Mouse (Mus musculus) forebrain, embryonic 16.5 days (tissue): ENCODE data around the gene Nepro. TPM values are rescaled to one million over a fixed set of nuclear protein-coding genes. Genes with fewer than 3 reads are reported as not detected.

Experiments used
- ATAC-seq: fragments of 200-750 bp; cut with Nextera tagmentation; 2 replicates; pipeline ENCODE4 v1.8.0; 2017; ENCODE audit warnings: mild to moderate bottlenecking, moderate library complexity
- H3K27ac ChIP-seq: fragments of 300-500 bp; sonication (generic); 2 replicates; pipeline ENCODE4 v1.5.1; 2014; ENCODE audit warnings: low read length, control low read depth
- H3K27me3 ChIP-seq: fragments of 300-500 bp; sonication (generic); replicated peaks from 2 replicates; pipeline ENCODE4 v1.6.1; 2014; ENCODE audit warnings: low read length; ENCODE audit not compliant: control insufficient read depth, insufficient read depth
- H3K36me3 ChIP-seq: fragments of 300-500 bp; sonication (generic); 2 replicates; pipeline ENCODE4 v1.6.1; 2014; ENCODE audit not compliant: control insufficient read depth, insufficient read depth
- H3K4me1 ChIP-seq: fragments of 300-500 bp; sonication (generic); replicated peaks from 2 replicates; pipeline ENCODE4 v1.6.1; 2014; ENCODE audit warnings: low read length; ENCODE audit not compliant: control insufficient read depth, insufficient read depth
- H3K4me2 ChIP-seq: fragments of 300-500 bp; sonication (generic); 2 replicates; pipeline ENCODE4 v1.6.1; 2014; ENCODE audit warnings: mild to moderate bottlenecking, low read length, control low read depth
- H3K4me3 ChIP-seq: fragments of 300-500 bp; sonication (generic); replicated peaks from 2 replicates; pipeline ENCODE4 v1.5.1; 2014; ENCODE audit warnings: mild to moderate bottlenecking, low read length, control low read depth
- H3K9ac ChIP-seq: fragments of 300-500 bp; sonication (generic); replicated peaks from 2 replicates; pipeline ENCODE4 v1.6.1; 2014; ENCODE audit warnings: low read depth, low read length, control low read depth
- H3K9me3 ChIP-seq: fragments of 300-500 bp; sonication (generic); 2 replicates; pipeline ENCODE4 v1.6.1; 2016; ENCODE audit warnings: low read length; ENCODE audit not compliant: control insufficient read depth
- WGBS: fragments of 180-500 bp; shearing (Covaris S2); extraction: QIAGEN DNeasy Blood & Tissue Kit; methylation state at CpG from one replicate; pipeline ENCODE4 v1.1.7; 2014; 5-methylcytosine and 5-hydroxymethylcytosine counted together
- polyA plus RNA-seq: library from polyadenylated mRNA; unstranded; fragments of >200 nt; fragmentation: Nextera tagmentation; extraction: Ambion mirVana; gene quantifications from 2 replicates; pipeline ENCODE4 v1.2.1, GENCODE M21; 2015

Nepro gene
- polyA plus RNA-seq, 1 experiment from 2014 or later: 5.6 TPM

- H3K4me2 ChIP-seq: no peak overlapping the region
- ATAC-seq: no peak
- no peaks in the 10 kb centered on the region for H3K27me3 ChIP-seq
- H3K4me1 ChIP-seq: peaks cover 12% of the 10 kb centered on the region
- no peaks in the 10 kb centered on the region for H3K36me3 ChIP-seq
- WGBS: 87% methylated on average over 2 of the region's 2 CpGs
- no peak overlapping the region for H3K9ac ChIP-seq
- H3K9me3 ChIP-seq: no peaks in the 10 kb centered on the region
- no peak overlapping the region for H3K4me3 ChIP-seq
- H3K27ac ChIP-seq: no peak overlapping the region
These were observed 1.4 kb upstream of the Nepro start for GRCm38 (mm10) chr16:44722666-44723065.

GRCm38 (mm10) chr16:44724847-44725246, 746 bp downstream of the Nepro start:
- Histone ChIP-seq H3K9me3 (no peaks in the 10 kb centered on the region), H3K4me2 (peak overlapping the region; percentile 65), H3K36me3 (no peaks in the 10 kb centered on the region), H3K27me3 (no peaks in the 10 kb centered on the region), H3K27ac (peak overlapping the region; percentile 92), H3K4me3 (peak overlapping the region; percentile 82), H3K4me1 (peaks cover 12% of the 10 kb centered on the region), H3K9ac (peak overlapping the region; percentile 81)
- WGBS: 1% methylated on average over 14 of the region's 14 CpGs
- peak; percentile 37 for ATAC-seq

DNA sequence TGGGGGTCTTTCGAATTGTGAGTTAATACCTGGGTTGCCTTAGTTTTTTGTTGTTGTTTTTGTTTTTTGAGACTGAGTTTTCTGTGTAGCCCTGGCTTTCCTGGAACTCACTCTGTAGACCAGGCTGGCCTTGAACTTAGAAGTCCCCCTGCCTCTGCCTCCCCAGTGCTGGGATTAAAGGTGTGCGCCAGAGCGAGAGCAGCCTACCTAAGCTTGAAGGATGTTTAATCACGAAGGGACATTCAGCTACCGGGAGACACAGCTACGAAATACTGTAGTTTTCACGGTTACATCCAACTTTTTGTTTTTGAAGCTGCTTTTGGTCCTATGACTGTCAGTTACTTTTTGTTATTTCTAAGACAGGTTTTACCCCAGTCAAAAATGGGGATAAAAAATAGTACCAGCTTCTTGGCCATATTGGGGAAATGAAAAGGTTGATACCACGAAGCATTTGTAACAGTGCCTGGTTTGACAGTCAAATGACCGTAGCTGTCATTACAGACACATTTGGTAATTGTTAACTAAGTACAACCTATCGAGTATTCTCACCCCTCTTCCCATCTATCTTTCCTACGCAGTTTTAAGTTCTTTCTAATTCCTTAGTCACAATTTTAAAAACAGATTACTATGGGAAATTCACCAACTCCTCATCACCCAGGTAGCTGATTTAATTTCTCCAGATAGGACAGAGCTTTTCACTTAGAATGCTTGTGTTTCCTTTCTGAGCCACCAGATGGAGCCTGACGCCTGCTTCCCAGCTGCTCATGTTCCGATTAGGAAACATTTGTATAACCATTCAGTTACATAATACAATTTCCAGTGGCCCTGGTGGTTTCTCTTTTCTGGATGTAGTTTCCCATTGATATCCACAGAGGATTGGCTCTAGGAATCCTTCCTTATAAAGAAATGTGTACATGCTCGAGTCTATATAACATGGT, 1.5 kb downstream of the Nepro start:
- Histone ChIP-seq H3K36me3 (no peaks in the 10 kb centered on the region), H3K9ac (no peak overlapping the region), H3K4me3 (peak overlapping the region; percentile 82), H3K4me2 (peak overlapping the region; percentile 65), H3K27ac (no peak overlapping the region), H3K9me3 (no peaks in the 10 kb centered on the region), H3K4me1 (peaks cover 12% of the 10 kb centered on the region), H3K27me3 (no peaks in the 10 kb centered on the region)
- ATAC-seq: no peak
- WGBS: 43% methylated on average over 14 of the region's 14 CpGs

GRCm38 (mm10) chr16:44727525-44727924, 3.4 kb downstream of the Nepro start:
- Histone ChIP-seq H3K4me3 (no peak overlapping the region), H3K27me3 (no peaks in the 10 kb centered on the region), H3K9ac (no peak overlapping the region), H3K27ac (no peak overlapping the region), H3K9me3 (no peaks in the 10 kb centered on the region), H3K4me1 (peaks cover 12% of the 10 kb centered on the region), H3K36me3 (peaks cover 6% of the 10 kb centered on the region; the same call in 1 of the 2 replicates), H3K4me2 (no peak overlapping the region)
- no peak for ATAC-seq
- 96% methylated on average over 3 of the region's 3 CpGs for WGBS

DNA sequence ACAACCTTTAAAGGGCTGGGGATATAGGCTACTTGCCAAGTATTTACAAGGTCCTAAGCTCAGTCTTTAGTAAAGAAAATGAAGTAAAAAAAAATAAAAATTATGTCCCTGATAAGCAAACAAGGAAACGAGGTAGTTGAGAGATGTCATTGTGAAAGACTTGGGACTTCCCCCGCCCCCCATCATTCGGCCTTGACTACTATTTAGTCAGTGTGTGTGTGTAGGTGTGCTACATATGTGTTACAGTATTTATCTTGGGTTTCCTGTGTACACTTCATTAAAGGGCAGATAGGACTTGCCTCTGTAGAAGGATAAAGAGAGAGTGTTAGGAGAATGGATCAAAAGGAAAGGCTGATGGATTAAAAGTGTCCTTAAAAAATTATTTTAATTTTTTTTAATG, 10.0 kb downstream of the Nepro start:
- H3K27ac ChIP-seq: no peak overlapping the region
- no peak overlapping the region for H3K4me2 ChIP-seq
- H3K27me3 ChIP-seq: no peaks in the 10 kb centered on the region
- no peaks in the 10 kb centered on the region for H3K4me1 ChIP-seq
- H3K36me3 ChIP-seq: peaks cover 38% of the 10 kb centered on the region
- no peaks in the 10 kb centered on the region for H3K9me3 ChIP-seq
- ATAC-seq: no peak
- H3K9ac ChIP-seq: no peak overlapping the region
- 86% methylated on average over 3 of the region's 3 CpGs for WGBS
- no peak overlapping the region for H3K4me3 ChIP-seq

DNA sequence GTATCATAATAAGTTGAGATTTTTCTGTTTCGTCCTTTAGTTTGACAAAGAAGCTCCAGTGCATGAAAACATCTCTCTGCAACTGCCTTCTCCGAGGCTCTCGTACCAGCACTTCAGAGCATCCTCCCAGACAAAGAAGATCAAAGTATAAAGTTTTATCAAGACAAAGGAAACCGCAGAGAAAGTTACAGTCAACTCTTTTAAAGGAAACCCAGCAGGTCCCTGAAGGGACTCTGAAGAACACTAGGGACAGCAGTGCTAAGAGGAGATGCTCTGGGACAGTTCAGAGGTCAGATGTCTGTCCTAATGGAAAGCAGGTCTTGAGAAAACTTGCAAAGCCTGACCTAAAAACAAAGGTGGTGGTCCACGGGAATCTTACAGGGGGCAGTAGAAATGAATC, 11.6 kb downstream of the Nepro start:
- Histone ChIP-seq H3K9me3 (no peaks in the 10 kb centered on the region), H3K27ac (no peak overlapping the region), H3K9ac (no peak overlapping the region), H3K4me2 (no peak overlapping the region), H3K4me1 (no peaks in the 10 kb centered on the region), H3K27me3 (no peaks in the 10 kb centered on the region), H3K4me3 (no peak overlapping the region), H3K36me3 (peaks cover 41% of the 10 kb centered on the region)
- 89% methylated on average over 5 of the region's 5 CpGs for WGBS
- no peak for ATAC-seq

DNA sequence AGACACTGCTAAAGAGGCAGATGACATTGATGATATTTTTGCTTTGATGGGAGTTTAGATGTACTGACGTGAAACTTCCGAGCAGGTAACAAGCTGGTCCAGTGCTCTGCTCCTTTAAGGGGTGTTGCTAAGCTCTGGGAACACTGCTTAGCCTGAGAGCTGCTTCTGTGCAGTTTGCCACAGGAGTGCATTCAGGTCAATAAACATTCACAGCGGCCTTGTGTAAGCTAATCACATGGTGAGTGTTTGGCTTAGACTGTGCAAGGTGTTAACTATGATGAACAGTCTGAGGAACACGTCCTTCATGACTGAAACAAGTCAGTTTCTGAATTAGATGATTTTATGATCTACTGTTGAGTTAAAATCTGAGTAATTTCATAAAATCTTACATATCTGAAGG, 12.0 kb downstream of the Nepro start:
- Histone ChIP-seq H3K9me3 (no peaks in the 10 kb centered on the region), H3K9ac (no peak overlapping the region), H3K27me3 (no peaks in the 10 kb centered on the region), H3K4me1 (no peaks in the 10 kb centered on the region), H3K4me3 (no peak overlapping the region), H3K36me3 (peaks cover 41% of the 10 kb centered on the region), H3K4me2 (no peak overlapping the region), H3K27ac (no peak overlapping the region)
- WGBS: 84% methylated on average over 4 of the region's 4 CpGs
- ATAC-seq: no peak

DNA sequence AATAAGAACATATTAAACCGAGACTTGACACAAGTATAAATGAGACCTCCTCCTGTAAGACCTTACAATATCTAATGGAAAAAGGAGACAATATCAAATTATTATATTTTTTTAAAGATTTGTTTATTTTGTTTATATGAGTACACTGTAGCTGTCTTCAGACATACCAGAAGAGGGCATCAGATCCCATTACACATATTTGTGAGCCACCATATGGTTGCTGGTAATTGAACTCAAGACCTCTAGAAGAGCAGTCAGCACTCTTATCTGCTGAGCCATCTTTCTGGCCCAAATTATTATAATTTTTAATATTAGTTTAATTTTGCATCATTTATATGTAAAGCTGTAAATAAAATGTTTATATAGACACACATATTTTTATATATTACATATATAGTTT, 18.7 kb downstream of the Nepro start:
- H3K27ac ChIP-seq: no peak overlapping the region
- peaks cover 16% of the 10 kb centered on the region for H3K4me1 ChIP-seq
- WGBS: 91% methylated on average over 1 of the region's 1 CpGs
- H3K4me2 ChIP-seq: no peak overlapping the region
- H3K36me3 ChIP-seq: peaks cover 18% of the 10 kb centered on the region
- H3K4me3 ChIP-seq: no peak overlapping the region
- no peak overlapping the region for H3K9ac ChIP-seq
- H3K27me3 ChIP-seq: no peaks in the 10 kb centered on the region
- no peak for ATAC-seq
- no peaks in the 10 kb centered on the region for H3K9me3 ChIP-seq

GRCm38 (mm10) chr16:44745471-44745865, 21.4 kb downstream of the Nepro start:
- ATAC-seq: no peak
- 8% methylated on average over 14 of the region's 14 CpGs for WGBS

More at GRCm38 (mm10) chr16:44745471-44745865, 21.4 kb downstream of the Nepro start:
- H3K36me3 ChIP-seq: peaks cover 6% of the 10 kb centered on the region
- H3K9ac ChIP-seq: peak overlapping the region; percentile 93
- peak overlapping the region; percentile 82 for H3K4me3 ChIP-seq
- no peaks in the 10 kb centered on the region for H3K27me3 ChIP-seq
- H3K27ac ChIP-seq: peak overlapping the region; percentile 97
- H3K4me2 ChIP-seq: peak overlapping the region; percentile 93
- H3K9me3 ChIP-seq: no peaks in the 10 kb centered on the region
- peaks cover 16% of the 10 kb centered on the region for H3K4me1 ChIP-seq
